Mouse (Mus musculus): ENCODE measurements around the gene Gaa. TPM values are rescaled to one million over a fixed set of nuclear protein-coding genes. Genes with fewer than 3 reads are reported as not detected.
A peak's percentile ranks its signal among the peaks of the same experiment; 100 is the strongest.
"Not testable (repeated sequence)": the region's sequence is repeated elsewhere in the genome, so short reads cannot be mapped to it uniquely, and the experiment has no call there.

Gaa gene
- polyA plus RNA-seq, 1 experiment from 2014 or later, result 27.5 TPM

DNA sequence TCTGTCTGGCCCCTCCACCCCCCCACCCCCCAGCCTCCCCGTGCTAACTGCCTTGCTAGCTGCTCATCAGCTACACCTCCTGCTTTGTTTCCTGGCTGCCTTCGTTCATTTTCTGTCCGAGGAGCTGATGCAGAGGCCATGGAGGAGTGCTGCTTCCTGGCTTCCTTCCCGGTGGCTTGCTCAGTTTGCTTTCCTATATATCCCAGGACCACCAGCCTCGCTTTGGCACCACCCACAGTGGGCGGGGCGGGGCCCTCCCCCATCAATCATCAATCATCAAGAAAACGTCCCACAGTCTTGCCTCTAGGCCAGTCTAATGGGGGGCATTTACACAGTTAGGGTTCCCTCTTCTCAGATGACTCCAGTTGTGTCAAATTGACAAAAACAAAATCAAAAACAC lies 31.3 kb upstream of the Gaa start:
- Histone ChIP-seq H3K4me1 (peaks cover 30% of the 10 kb centered on the region), H3K27me3 (ENCODE audit: poor library complexity, severe bottlenecking) (no peaks in the 10 kb centered on the region; the same call in 1 of the 2 replicates), H3K27ac (0 out of 2 replicates have a peak overlapping the region, but pooled peaks have one; percentile 2), H3K4me3 (no peak overlapping the region), H3K36me3 (replicated peaks) (peaks cover 83% of the 10 kb centered on the region), H3K9me3 (peaks cover 11% of the 10 kb centered on the region)
- whole genome bisulfite sequencing, result 59% methylated on average over 8 of the region's 8 CpGs
- no peak for DNase-seq (ENCODE audit: extremely low spot score, low spot score)

DNA sequence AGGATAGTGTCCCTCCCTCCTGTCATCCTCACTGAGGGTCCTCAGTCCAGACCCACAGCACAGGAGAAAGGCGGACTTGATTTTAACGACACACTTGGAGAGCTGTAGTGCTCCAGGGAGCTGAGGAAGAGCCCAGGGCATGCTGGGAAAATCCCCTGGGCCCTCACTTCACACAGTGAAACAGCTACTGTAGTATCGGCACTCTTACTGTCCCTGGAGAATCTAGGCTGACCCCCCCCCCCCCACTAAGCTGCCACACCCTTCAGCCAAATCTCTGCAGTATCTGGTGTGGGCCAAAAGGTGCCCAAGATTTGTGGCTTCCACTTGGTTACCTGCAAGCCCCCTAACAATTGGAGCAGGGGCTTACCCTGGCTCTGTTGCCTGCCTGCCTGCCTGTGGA lies 30.7 kb upstream of the Gaa start:
- Histone ChIP-seq H3K4me3 (no peak overlapping the region), H3K9me3 (peaks cover 11% of the 10 kb centered on the region), H3K4me1 (peaks cover 30% of the 10 kb centered on the region), H3K27ac (no peak overlapping the region), H3K27me3 (ENCODE audit: poor library complexity, severe bottlenecking) (no peaks in the 10 kb centered on the region; the same call in 1 of the 2 replicates), H3K36me3 (replicated peaks) (peaks cover 82% of the 10 kb centered on the region)
- WGBS, result 73% methylated on average over 3 of the region's 3 CpGs
- no peak for DNase-seq (ENCODE audit: extremely low spot score, low spot score)

DNA sequence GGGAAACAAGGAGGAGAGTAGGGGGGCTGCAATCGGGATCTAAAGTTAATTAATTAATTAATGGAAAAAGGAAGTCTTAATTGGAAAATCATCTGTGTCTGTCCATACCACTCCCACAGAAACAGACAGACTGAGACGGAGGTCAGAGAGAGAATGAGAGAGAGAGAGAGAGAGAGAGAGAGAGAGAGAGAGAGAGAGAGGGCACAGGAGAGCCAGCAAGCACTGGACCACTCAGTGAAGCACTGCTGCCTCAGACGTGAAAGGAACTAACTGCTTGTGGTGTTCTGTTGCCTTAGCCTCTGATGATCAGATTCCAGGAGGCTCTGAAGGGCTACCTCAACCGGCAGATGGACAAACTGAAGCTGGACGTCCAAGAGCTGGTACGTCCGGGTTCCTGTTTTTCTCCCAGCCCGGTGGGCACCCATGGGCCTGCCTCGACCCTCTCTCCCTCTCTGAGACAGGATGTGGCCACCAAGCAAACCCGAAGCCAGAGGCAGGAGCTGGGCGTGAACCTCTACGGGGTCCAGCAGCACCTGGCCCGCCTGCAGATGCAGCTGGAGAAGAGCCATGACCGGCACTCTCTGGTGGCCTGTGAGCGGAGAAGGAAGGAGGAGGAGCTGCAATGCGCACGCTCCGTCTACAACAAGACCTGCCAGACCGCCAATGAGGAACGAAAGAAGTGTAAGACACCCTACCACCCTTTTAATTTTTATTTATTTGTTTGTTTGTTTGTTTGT lies 30.0 kb upstream of the Gaa start:
- DNase-seq (ENCODE audit: extremely low spot score, low spot score), result no peak
- no peaks in the 10 kb centered on the region; the same call in 1 of the 2 replicates for H3K27me3 ChIP-seq (ENCODE audit: poor library complexity, severe bottlenecking)
- peak overlapping the region; percentile 72 for H3K27ac ChIP-seq
- 39% methylated on average over 20 of the region's 20 CpGs for WGBS
- H3K4me1 ChIP-seq, result peaks cover 30% of the 10 kb centered on the region
- H3K9me3 ChIP-seq, result peaks cover 11% of the 10 kb centered on the region
- peak overlapping the region; percentile 42 for H3K4me3 ChIP-seq
- H3K36me3 ChIP-seq (replicated peaks), result peaks cover 82% of the 10 kb centered on the region

DNA sequence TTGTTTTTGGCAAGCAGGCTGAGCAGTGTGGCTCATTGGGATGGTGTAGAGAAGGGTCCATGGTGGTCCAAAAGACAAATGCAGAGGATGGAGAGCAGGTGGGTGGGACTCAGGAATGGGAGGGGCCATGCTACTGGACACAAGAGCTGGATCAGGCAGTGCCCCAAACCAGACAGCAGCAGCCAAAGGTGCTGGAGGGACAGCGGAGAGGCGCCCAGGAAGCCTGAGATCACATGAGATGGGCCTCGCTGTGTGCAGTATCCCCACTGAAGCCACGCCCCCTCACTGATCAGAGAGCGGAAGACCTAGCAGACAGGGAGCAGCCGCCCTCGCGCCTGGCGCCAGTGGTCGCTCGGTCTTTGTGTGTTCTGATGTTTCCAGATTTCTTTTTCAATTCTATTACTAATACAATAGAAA lies 29.4 kb upstream of the Gaa start:
- Histone ChIP-seq H3K36me3 (replicated peaks) (peaks cover 82% of the 10 kb centered on the region), H3K4me3 (peak overlapping the region; percentile 42), H3K27me3 (ENCODE audit: poor library complexity, severe bottlenecking) (no peaks in the 10 kb centered on the region; the same call in 1 of the 2 replicates), H3K27ac (peak overlapping the region; percentile 72), H3K9me3 (peaks cover 11% of the 10 kb centered on the region), H3K4me1 (peaks cover 30% of the 10 kb centered on the region)
- WGBS, result 17% methylated on average over 11 of the region's 11 CpGs
- no peak for DNase-seq (ENCODE audit: extremely low spot score, low spot score)

DNA sequence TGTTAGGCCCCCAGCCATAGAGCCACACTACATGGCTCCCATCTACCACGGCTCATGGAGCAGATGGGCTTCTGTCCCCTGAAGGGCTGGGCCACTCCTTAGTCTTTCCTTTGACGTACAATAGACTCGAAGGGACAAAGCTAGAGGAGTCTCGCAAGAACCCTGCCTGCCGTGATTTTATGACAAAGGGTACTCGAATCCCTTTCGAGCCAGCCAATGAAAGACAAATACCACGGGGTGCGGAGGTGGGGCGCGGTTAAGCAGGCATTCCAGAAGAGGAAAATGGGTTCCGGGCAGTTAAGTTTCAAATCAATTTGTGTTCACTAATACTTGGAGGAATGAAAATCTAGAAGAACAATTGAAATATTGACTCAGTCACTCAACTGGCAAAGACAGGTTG lies 28.2 kb upstream of the Gaa start:
- H3K27ac ChIP-seq, result no peak overlapping the region
- DNase-seq (ENCODE audit: extremely low spot score, low spot score), result no peak
- peaks cover 30% of the 10 kb centered on the region for H3K4me1 ChIP-seq
- H3K36me3 ChIP-seq (replicated peaks), result peaks cover 80% of the 10 kb centered on the region
- WGBS, result 93% methylated on average over 12 of the region's 12 CpGs
- no peaks in the 10 kb centered on the region; the same call in 1 of the 2 replicates for H3K27me3 ChIP-seq (ENCODE audit: poor library complexity, severe bottlenecking)
- H3K9me3 ChIP-seq, result peaks cover 4% of the 10 kb centered on the region
- no peak overlapping the region for H3K4me3 ChIP-seq

DNA sequence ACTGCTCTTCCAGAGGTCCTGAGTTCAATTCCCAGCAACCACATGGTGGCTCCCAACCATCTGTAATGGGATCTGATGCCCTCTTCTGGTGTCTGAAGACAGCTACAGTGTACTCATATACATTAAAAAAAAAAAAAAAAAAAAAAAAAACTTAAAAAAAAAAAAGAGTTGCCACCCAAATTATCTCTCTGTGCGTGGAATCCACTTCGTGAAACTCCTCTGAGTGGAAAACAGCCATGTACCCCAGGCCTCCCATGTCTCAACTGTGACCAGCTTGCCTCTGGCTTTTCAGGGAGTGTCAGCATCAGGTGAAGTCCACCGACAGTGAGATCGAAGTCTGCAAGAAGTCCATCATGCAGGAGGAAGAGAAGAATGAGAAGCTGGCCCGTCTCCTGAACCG lies 22.1 kb upstream of the Gaa start:
- H3K9me3 ChIP-seq; H3K4me1 ChIP-seq; DNase-seq (ENCODE audit: extremely low spot score, low spot score); H3K4me3 ChIP-seq; H3K27me3 ChIP-seq (ENCODE audit: poor library complexity, severe bottlenecking); H3K27ac ChIP-seq: not testable (repeated sequence)
- H3K36me3 ChIP-seq (replicated peaks), result peaks cover 51% of the 10 kb centered on the region
- WGBS, result 96% methylated on average over 6 of the region's 6 CpGs

DNA sequence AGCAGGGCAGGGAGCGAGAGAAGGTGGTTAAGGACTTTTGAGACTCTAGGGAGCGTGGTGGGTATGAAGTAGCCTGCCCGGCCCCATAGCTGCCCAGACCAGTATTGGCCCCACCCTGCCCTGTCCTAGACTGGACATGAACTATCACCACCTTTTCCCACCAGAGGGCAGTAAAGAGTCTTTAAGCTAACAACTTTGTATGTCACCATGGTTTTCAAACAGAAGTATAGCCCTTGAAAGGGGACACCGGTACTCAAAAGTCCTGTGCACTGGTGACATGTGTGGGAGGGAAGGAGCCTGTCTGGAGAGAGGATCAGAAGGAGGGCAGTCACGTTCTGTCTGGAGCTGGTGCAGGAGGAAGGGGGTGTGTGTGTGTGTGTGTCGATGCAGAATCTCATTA lies 18.7 kb upstream of the Gaa start:
- WGBS, result 43% methylated on average over 6 of the region's 6 CpGs
- H3K27ac ChIP-seq, result no peak overlapping the region

DNA sequence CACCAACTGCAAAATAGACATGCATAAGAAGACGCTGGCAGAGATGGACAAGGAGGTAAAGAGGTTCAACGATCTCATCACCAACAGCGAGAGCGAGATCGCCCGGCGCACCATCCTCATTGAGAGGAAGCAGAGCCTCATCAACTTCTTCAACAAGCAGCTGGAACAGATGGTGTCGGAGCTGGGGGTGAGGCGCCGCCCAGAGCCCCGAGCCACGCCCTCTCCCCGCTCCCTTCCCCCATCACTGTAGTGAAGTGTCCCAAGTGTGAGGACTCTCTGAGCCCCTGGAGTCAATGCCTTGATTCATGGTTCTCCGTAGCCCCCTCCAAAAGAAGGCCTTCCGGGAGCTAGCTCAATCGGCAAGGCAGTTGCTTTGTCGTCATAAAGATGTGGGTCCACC lies 16.7 kb upstream of the Gaa start:
- peaks cover 39% of the 10 kb centered on the region for H3K4me1 ChIP-seq
- H3K9me3 ChIP-seq, result no peaks in the 10 kb centered on the region
- 78% methylated on average over 17 of the region's 17 CpGs for whole genome bisulfite sequencing
- H3K27me3 ChIP-seq (ENCODE audit: poor library complexity, severe bottlenecking), result peaks cover 24% of the 10 kb centered on the region
- H3K27ac ChIP-seq, result no peak overlapping the region
- peaks cover 19% of the 10 kb centered on the region for H3K36me3 ChIP-seq (replicated peaks)
- no peak for DNase-seq (ENCODE audit: extremely low spot score, low spot score)
- no peak overlapping the region for H3K4me3 ChIP-seq

More for the DNA sequence above, 18.7 kb upstream of the Gaa start:
- peaks cover 24% of the 10 kb centered on the region for H3K36me3 ChIP-seq (replicated peaks)
- peaks cover 24% of the 10 kb centered on the region for H3K27me3 ChIP-seq (ENCODE audit: poor library complexity, severe bottlenecking)
- H3K9me3 ChIP-seq, result no peaks in the 10 kb centered on the region
- H3K4me1 ChIP-seq, result peaks cover 39% of the 10 kb centered on the region
- DNase-seq (ENCODE audit: extremely low spot score, low spot score), result peak; percentile 63
- H3K4me3 ChIP-seq, result no peak overlapping the region

DNA sequence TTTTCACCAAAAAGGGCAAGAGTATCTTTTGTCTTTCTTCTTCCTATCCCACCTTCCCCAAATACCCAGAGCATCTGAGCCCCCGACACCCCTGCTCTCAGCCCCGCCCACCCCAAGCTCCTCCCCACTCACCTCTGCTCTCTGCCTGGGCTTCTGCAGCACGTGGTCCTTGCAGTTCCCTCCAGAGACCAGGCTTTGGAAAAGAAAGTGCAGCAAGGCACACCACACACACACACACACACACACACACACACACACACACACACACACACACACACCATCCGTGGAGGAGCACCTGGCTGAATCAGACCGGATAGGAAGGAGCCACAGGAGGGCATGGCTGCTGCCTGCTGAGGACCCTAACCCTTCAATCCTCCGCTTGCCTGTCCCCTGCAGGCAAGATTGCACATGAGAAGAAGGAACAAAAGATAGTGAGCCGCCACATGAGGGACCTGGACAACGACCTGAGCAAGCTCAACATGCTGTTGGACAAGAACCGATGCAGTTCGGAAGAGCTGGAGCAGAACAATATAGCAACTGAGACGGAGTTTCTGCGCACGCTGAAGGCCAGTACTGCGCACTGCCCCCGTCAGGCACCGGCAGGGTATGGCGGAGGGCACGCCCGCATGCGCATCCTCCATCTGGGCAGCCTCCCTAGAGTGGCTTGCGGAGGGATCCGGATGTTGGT lies 14.7 kb upstream of the Gaa start:
- Histone ChIP-seq H3K4me3 (peak overlapping the region; percentile 43), H3K9me3 (no peaks in the 10 kb centered on the region), H3K27ac (peak overlapping the region; percentile 79), H3K36me3 (replicated peaks) (peaks cover 23% of the 10 kb centered on the region), H3K27me3 (ENCODE audit: poor library complexity, severe bottlenecking) (peaks cover 24% of the 10 kb centered on the region), H3K4me1 (peaks cover 47% of the 10 kb centered on the region)
- 4% methylated on average over 22 of the region's 22 CpGs for WGBS
- DNase-seq (ENCODE audit: extremely low spot score, low spot score), result peak; percentile 65

DNA sequence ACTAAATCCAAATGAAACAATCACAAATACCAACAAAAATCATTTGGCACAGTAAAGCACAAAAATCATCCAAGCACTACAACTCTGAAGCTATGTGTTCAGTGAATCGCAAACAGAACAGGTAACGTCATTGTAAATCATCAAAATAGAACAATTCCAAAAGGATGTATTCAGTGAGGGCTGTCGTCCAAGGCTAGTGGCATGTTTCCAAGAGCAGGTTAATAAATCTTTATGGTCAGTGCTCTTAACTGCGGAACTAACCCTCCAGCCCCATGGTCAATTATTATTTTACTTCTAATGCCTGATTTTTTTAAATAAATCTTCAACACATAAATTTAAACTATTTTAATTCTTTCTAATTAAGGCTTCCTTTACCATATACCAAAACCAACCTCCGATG lies 11.1 kb upstream of the Gaa start:
- not testable (repeated sequence) for H3K4me3 ChIP-seq; H3K27ac ChIP-seq; DNase-seq (ENCODE audit: extremely low spot score, low spot score); H3K9me3 ChIP-seq
- Histone ChIP-seq H3K4me1 (peaks cover 45% of the 10 kb centered on the region), H3K36me3 (replicated peaks) (peaks cover 41% of the 10 kb centered on the region), H3K27me3 (ENCODE audit: poor library complexity, severe bottlenecking) (peaks cover 20% of the 10 kb centered on the region)
- WGBS, result 91% methylated on average over 5 of the region's 5 CpGs

DNA sequence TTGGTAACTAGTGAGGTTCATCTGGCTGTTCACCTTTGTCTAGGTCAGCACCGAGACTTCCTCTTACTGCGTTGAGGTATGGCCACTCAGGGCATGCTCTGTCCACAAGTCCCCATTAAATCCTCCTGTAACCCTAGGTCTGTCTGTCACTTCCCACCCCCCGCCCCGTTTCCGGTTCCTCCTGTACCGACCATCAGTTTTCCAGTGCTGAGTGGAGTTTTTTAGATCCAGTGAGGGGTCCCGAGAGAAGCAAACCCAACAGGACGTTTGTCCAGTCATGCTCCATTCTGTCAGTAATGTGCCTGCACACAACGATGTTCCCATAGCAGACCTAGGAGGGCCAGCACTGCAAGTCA lies 9.5 kb upstream of the Gaa start:
- peaks cover 57% of the 10 kb centered on the region for H3K36me3 ChIP-seq (replicated peaks)
- no peak for DNase-seq (ENCODE audit: extremely low spot score, low spot score)
- peak overlapping the region; percentile 41 for H3K4me3 ChIP-seq
- no peaks in the 10 kb centered on the region for H3K9me3 ChIP-seq
- H3K4me1 ChIP-seq, result peaks cover 29% of the 10 kb centered on the region
- peak overlapping the region; percentile 71 for H3K27ac ChIP-seq
- H3K27me3 ChIP-seq (ENCODE audit: poor library complexity, severe bottlenecking), result 0 out of 2 replicates have a peak, but pooled peaks cover 5% of the 10 kb centered on the region
- WGBS, result 75% methylated on average over 9 of the region's 9 CpGs

DNA sequence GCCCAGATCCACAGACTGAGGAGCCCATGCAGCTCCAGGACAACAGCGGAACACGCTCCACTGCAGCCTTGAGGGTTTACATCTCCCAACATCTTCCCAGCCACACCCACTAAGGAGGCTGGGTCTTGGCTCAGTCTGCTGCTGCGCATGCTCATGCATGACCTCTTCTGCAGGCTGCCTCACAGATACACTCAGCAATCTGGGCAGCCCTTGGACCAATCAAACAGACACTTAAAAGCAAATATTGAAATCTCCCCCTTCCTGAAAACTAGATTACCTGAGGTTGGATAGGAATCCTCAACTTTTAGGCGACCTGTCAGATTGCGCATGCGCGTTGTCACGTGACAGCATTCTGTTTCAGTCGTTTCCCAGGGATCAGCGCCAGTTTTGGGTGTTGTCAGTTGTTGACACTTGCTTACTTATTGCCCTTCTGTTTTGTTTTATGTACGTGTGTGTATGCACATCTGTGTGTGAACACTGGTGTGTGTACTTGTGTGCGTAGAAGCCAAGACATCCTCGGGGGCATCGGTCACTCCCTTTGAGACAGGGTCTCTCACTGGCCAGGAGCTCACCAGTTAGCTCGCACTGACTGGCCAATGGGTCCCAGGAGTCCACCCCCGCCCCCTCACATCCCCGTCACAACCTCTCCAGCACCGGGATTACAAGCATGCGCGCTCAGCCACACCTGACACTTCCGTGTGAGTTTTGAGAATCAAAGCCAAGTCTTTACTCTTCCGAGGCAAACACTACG lies 8.9 kb upstream of the Gaa start:
- 70% methylated on average over 23 of the region's 23 CpGs for WGBS
- Histone ChIP-seq H3K4me1 (peaks cover 24% of the 10 kb centered on the region), H3K9me3 (no peaks in the 10 kb centered on the region), H3K27ac (peak overlapping the region; percentile 71), H3K27me3 (ENCODE audit: poor library complexity, severe bottlenecking) (no peaks in the 10 kb centered on the region), H3K36me3 (replicated peaks) (peaks cover 61% of the 10 kb centered on the region), H3K4me3 (peak overlapping the region; percentile 41)
- DNase-seq (ENCODE audit: extremely low spot score, low spot score), result peak; percentile 44
